Mouse (Mus musculus) kidney, adult 2 months (tissue): ENCODE measurements at regions not wholly inside any gene's neighbourhood (a gene's known extent, or its start where the extent isn't known, plus 50 kb on each side); places are given as distances from the start of the nearest gene placed in this dataset.

Source experiments
- CTCF ChIP-seq: fragments of 200-500 bp; conservative IDR thresholded peaks from 2 replicates; pipeline ENCODE4 v1.5.1; 2011; ENCODE audit warnings: low read depth, mild to moderate bottlenecking, control low read depth, low read length, moderate library complexity, mixed read lengths; ENCODE audit not compliant: insufficient read depth, insufficient read length
- POLR2A ChIP-seq: fragments of 200-500 bp; IDR thresholded peaks from one replicate; pipeline ENCODE4 v1.6.1; 2011; ENCODE audit warnings: low read depth, low read length, control low read depth

DNA sequence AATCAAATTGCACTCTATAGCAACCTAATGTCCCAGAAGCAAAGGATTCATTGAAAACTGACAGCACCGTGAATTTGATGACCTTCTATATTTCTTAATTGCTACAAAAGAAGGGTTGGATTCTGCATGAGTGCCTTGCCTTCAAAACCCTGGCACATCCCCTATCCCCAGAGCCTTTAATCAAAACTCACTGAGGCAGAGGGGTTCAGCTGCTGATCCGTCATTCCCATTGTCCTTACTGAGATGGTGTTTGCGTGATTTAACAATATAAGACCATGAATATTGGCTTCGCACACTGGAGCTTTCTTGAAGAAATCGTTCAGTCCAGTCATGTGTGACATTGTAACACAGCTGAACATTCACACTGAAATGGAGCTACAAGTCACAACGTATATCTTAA is 118.0 kb downstream of the Fam198b start:
- TF ChIP-seq POLR2A = no peak
- no peak for TF ChIP-seq CTCF
